In genomic region chr4:104913291-104914129, GRCm38 (mm10) we compare ENCODE assay signal across 9 mouse cellular contexts. TPM values are rescaled to one million over a fixed set of nuclear protein-coding genes. Genes with fewer than 3 reads are reported as not detected.
DNase-seq lines count a peak whose midpoint lies in the region; ATAC-seq and TF ChIP-seq lines count a peak whose summit lies in the region.
"Had no signal": no experiment of that assay in that cellular context is flagged by ENCODE, and none has a peak within 500 bp of the region (broad histone marks: within the 10 kb centered on the region; RNA-seq: fewer than 3 reads in every experiment).

Gene Fyb2, plus strand, starts transcription at chr4:104913456.

- WGBS in heart, embryonic 15.5 days: 22% methylated on average over 23 of the region's 23 CpGs
- 27% methylated on average over 23 of the region's 23 CpGs for WGBS in heart, adult 2 months
- WGBS in embryonic facial prominence, embryonic 15.5 days: 24% methylated on average over 23 of the region's 23 CpGs
- WGBS in kidney, embryonic 15.5 days: 21% methylated on average over 23 of the region's 23 CpGs

- intact Hi-C loops in heart, adult 2 months (cut with DNase I): loop anchor here (5.0 kb wide), 1 partner anchor 89 kb away; no protein-coding TSS in a partner anchor

- no peak for TF ChIP-seq CTCF in heart, adult 2 months (IDR thresholded peaks at IDR 0.05)

- H3K4me2 ChIP-seq in heart, embryonic 15.5 days: peak within 1 kb of the TSS; percentile 57
- H3K4me2 ChIP-seq in embryonic facial prominence, embryonic 15.5 days (replicated peaks): peak within 1 kb of the TSS; percentile 36
- peak within 1 kb of the TSS; percentile 61 for H3K4me2 ChIP-seq in kidney, embryonic 15.5 days

- no peaks in the 10 kb centered on the region for H3K9me3 ChIP-seq in heart, embryonic 15.5 days (replicated peaks)
- no peaks in the 10 kb centered on the region for H3K9me3 ChIP-seq in embryonic facial prominence, embryonic 15.5 days (replicated peaks)
- no peaks in the 10 kb centered on the region for H3K9me3 ChIP-seq in kidney, embryonic 15.5 days (replicated peaks)

- peak within 1 kb of the TSS; percentile 38 for H3K4me3 ChIP-seq in heart, embryonic 15.5 days
- no peak within 1 kb of the TSS for H3K4me3 ChIP-seq in heart, adult 2 months
- H3K4me3 ChIP-seq in embryonic facial prominence, embryonic 15.5 days (replicated peaks): peak within 1 kb of the TSS; percentile 21
- H3K4me3 ChIP-seq in kidney, embryonic 15.5 days (replicated peaks): peak within 1 kb of the TSS; percentile 30

- no peak for TF ChIP-seq POLR2A in heart, adult 2 months (IDR thresholded peaks at IDR 0.05; ENCODE audit: insufficient read depth, low read depth, low read length)

- H3K4me1 ChIP-seq in heart, embryonic 15.5 days (replicated peaks): peaks cover 3% of the 10 kb centered on the region; the same call in 1 of the 2 replicates
- no peaks in the 10 kb centered on the region for H3K4me1 ChIP-seq in heart, adult 2 months (ENCODE audit: control insufficient read depth, insufficient read depth, low read length)
- H3K4me1 ChIP-seq in embryonic facial prominence, embryonic 15.5 days: peaks cover 6% of the 10 kb centered on the region; the same call in 1 of the 2 replicates
- H3K4me1 ChIP-seq in kidney, embryonic 15.5 days: peaks cover 9% of the 10 kb centered on the region; the same call in 1 of the 2 replicates

- H3K79me2 ChIP-seq in heart, adult 2 months (replicated peaks; ENCODE audit: control insufficient read depth, insufficient read depth, low read length): no peaks in the 10 kb centered on the region

- H3K27me3 ChIP-seq in heart, embryonic 15.5 days: peaks cover 5% of the 10 kb centered on the region; the same call in 1 of the 2 replicates
- no peaks in the 10 kb centered on the region for H3K27me3 ChIP-seq in heart, adult 2 months (ENCODE audit: control insufficient read depth, insufficient read depth, low read length)
- peaks cover 10% of the 10 kb centered on the region for H3K27me3 ChIP-seq in embryonic facial prominence, embryonic 15.5 days
- 0 out of 2 replicates have a peak, but pooled peaks cover 5% of the 10 kb centered on the region for H3K27me3 ChIP-seq in kidney, embryonic 15.5 days
- H3K27me3 ChIP-seq: Patski had no signal

- ATAC-seq in heart, embryonic 15.5 days (replicated peaks; ENCODE audit: insufficient number of reproducible peaks, insufficient read depth, low FRiP score, low read depth): no peak
- no peak for ATAC-seq in embryonic facial prominence, embryonic 15.5 days (ENCODE audit: insufficient number of reproducible peaks, low FRiP score, low TSS enrichment, low read depth)
- no peak for ATAC-seq in kidney, embryonic 15.5 days (replicated peaks; ENCODE audit: low FRiP score)
- ATAC-seq: Patski had no signal

- no peak within 1 kb of the TSS for H3K9ac ChIP-seq in heart, embryonic 15.5 days
- no peak within 1 kb of the TSS for H3K9ac ChIP-seq in heart, adult 2 months (ENCODE audit: low read depth, low read length)
- no peak within 1 kb of the TSS for H3K9ac ChIP-seq in embryonic facial prominence, embryonic 15.5 days
- H3K9ac ChIP-seq in kidney, embryonic 15.5 days: no peak within 1 kb of the TSS

- DNase-seq in heart, adult 2 months: no peak
- peak; percentile 28 for DNase-seq in lung, postnatal 36 days
- DNase-seq in spleen, postnatal 4 days (ENCODE audit: low spot score in 2 of 2): no peak
- no peak for DNase-seq in layer of hippocampus, postnatal 25 days (ENCODE audit: extremely low spot score in 1 of 2, low spot score in 1 of 2)
- DNase-seq in MN1 (ENCODE audit: low spot score): no peak

- H3K27ac ChIP-seq in heart, embryonic 15.5 days: no peak within 1 kb of the TSS
- no peak within 1 kb of the TSS for H3K27ac ChIP-seq in heart, adult 2 months
- H3K27ac ChIP-seq in embryonic facial prominence, embryonic 15.5 days (replicated peaks): no peak within 1 kb of the TSS
- H3K27ac ChIP-seq in kidney, embryonic 15.5 days: no peak within 1 kb of the TSS

- H3K36me3 ChIP-seq in heart, embryonic 15.5 days: no peaks in the 10 kb centered on the region
- no peaks in the 10 kb centered on the region for H3K36me3 ChIP-seq in heart, adult 2 months (ENCODE audit: control insufficient read depth, insufficient read depth, low read length)
- H3K36me3 ChIP-seq in embryonic facial prominence, embryonic 15.5 days: no peaks in the 10 kb centered on the region
- no peaks in the 10 kb centered on the region for H3K36me3 ChIP-seq in kidney, embryonic 15.5 days

- no peak for TF ChIP-seq EP300 in heart, adult 2 months (IDR thresholded peaks at IDR 0.05; ENCODE audit: insufficient read depth, low read depth, low read length)

RNA-seq across cellular contexts. Expression of gene Fyb2, which starts in this region (rescaled TPM):
- polyA plus RNA-seq in heart, embryonic 15.5 days (2015; fragmentation: Nextera tagmentation; extraction: Ambion mirVana): 0.14 and 0.55 TPM in 2 replicates
- not detected for total RNA-seq in heart, adult 2 months (2021)
- polyA plus RNA-seq in heart, adult 2 months (2012; rRNA removed): not detected in 2 replicates
- polyA plus RNA-seq in embryonic facial prominence, embryonic 15.5 days (2015; fragmentation: Nextera tagmentation; extraction: Ambion mirVana): 0.51 and 0.67 TPM in 2 replicates
- polyA plus RNA-seq in kidney, embryonic 15.5 days (2015; fragmentation: Nextera tagmentation; extraction: Ambion mirVana): 0.45 and 0.56 TPM in 2 replicates
- 1 to 10 TPM; 2.6 to 2.8 TPM for total RNA-seq in layer of hippocampus, postnatal 25 days (2021)
